Mouse (Mus musculus) CD4-positive, CD25-positive, alpha-beta regulatory T cell (primary cell): Measurements from ENCODE around the gene Uhrf1bp1l. TPM values are rescaled to one million over a fixed set of nuclear protein-coding genes. Genes with fewer than 3 reads are reported as not detected.

Experiments
- polyA plus RNA-seq: library from polyadenylated mRNA; unstranded; fragments of 100-300 nt; shearing (Covaris generic); gene quantifications from one replicate; pipeline ENCODE4 v1.2.1, GENCODE M21; 2017

The Uhrf1bp1l gene
- 30.0 TPM for polyA plus RNA-seq

DNA sequence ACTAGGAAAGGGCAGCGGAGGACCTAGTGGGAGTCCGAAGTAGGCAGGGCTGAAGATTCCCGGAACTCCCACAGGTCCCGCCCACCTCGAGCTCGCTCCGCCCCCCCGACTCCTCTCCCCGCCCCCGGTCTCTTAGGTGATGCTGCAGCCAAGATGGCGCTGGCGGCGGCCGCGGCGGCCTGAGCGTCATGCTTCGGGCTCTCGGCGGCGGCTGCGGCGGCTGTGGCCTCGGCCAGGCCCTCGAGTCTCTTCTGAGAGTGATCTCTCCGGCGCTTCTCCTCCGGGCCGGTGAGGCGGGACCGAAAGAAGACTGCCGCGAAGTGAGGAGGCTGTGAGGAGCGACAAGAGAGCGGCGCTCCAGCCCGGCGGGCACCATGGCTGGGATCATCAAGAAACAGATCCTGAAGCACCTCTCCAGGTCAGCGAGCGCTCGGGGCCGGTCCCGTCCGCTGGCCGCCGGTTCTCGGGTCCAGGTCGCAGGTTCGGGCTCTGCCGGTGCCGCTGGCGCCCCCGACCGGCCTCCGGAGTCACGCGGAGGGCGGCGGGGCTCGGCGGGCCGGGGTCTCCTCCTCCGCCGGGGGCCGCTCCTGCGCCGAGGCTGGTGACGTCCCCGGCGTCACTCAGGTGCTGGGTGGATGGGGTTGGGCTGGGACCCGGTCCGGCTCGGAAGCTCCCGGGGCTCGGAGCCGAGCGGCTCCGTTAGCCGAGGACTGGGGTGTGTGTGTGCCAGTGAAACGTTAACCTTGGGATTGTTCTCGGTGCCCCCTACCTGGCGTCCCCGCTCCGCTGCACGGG lies at the start of gene Uhrf1bp1l:
Gene Uhrf1bp1l, plus strand, starts transcription at position 121 of the 795 bp plus-strand sequence.

DNA sequence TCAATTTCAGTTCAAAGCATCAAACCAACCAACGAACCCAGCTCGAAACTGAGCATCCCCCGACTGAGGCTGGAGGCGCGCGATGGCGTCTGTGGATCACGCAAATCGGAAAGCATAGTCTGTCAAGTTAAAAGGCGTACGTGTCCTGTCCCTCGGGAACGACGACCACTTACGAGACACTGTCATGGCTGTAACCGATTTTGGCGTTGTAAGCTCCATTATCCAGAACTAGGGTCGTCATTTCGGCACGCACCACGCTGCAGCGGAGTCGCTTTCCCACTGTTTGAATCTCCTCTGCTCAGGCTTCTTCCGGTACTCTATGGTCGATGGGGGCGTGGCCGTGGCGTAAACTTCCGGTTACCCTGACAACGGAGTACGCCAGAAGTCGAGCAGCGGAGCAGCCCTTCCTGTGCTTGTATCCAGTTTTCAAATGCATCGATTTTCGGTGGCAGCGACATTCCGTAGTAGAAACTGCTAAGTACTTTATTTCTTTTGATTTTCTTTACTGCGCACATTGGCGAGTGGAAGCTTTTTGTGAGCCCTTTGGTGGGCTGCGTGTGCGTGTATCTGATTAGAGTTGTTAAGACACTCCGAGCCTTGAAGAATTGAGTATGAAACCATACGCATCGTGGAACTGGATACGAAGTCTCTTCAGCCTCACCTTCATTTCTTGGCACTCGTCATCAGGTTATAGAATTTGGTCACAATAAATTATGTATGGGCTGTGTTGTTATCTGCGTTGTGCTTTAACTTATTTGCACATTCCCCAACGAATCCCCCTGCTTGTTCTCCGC lies 12.6 kb upstream of the Uhrf1bp1l start, which contains the start of gene Actr6:
Gene Actr6, minus strand, starts transcription at position 295 of the 794 bp plus-strand sequence.

Other genes with a start within 250 kb of the Uhrf1bp1l start
- gene Nr1h4, start 211.4 kb upstream of the Uhrf1bp1l start, polyA plus RNA-seq, result not detected
- not detected for gene Slc17a8, start 123.7 kb upstream of the Uhrf1bp1l start, polyA plus RNA-seq
- 16.6 TPM for gene Scyl2, start 58.7 kb upstream of the Uhrf1bp1l start, polyA plus RNA-seq
- gene Actr6, start 12.7 kb upstream of the Uhrf1bp1l start, polyA plus RNA-seq, result 31.0 TPM
- gene Anks1b, start 128.5 kb downstream of the Uhrf1bp1l start, polyA plus RNA-seq, result 0.31 TPM